Mouse (Mus musculus): ENCODE measurements around the gene Tmem97.
"Not testable (repeated sequence)": the region's sequence is repeated elsewhere in the genome, so short reads cannot be mapped to it uniquely, and the experiment has no call there.

DNA sequence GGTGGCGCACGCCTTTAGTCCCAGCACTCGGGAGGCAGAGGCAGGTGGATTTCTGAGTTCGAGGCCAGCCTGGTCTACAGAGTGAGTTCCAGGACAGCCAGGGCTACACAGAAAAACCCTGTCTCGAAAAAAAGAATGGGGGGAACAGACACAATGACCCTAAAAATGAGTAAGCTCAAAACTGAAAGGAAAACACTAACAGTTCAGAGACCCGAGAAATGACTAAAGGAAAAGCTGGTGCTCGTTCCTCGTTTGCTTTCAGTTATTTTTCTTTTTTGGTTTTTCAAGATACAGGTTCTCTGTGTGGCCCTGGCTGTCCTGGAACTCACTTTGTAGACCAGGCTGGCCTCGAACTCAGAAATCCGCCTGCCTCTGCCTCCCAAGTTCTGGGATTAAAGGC lies 19.1 kb downstream of the Tmem97 start:
- not testable (repeated sequence) for TF ChIP-seq POLR2A (IDR thresholded peaks at IDR 0.05; ENCODE audit: extremely low read depth, insufficient read depth, low read length); CTCF (IDR thresholded peaks at IDR 0.05; ENCODE audit: low read depth, low read length)

All from liver, adult 2 months (tissue).